Mouse (Mus musculus): ENCODE measurements at regions not wholly inside any gene's neighbourhood (a gene's known extent, or its start where the extent isn't known, plus 50 kb on each side); places are given as distances from the start of the nearest gene placed in this dataset.

DNA sequence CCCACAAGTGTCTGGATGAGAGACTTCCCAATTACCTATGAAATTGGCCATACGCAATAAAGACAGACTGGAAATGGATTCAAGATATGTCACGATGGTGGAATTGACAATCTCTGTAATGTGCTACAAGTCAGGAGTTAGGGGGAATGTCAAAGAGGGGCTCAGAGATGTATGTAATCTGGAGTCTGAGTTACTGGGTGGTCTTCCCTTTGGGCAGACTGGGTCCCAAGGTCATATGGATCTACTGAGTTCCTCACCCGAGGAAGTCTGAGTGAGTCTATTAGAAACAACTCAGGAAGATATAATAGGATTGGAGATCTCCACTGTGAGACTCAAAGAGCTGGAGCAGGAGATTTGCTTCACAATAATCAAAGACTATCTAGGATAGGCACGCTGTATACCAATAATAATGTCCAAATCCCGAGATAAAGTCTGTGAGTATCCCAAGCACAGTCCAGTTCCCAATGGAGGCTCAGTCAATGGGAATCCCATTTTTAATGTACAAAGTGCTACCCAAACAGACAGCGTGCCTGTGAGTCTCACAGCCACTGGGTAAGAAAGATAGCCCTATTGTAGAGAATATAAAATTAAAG lies 285.4 kb upstream of the Rsrc1 start:
- no peak for TF ChIP-seq GATA1 (IDR thresholded peaks at IDR 0.05; ENCODE audit: borderline replicate concordance, low read length)
- TF ChIP-seq FLI1 (IDR thresholded peaks at IDR 0.05; ENCODE audit: low read length) = no peak
